Mouse (Mus musculus): ENCODE results near the gene Wdr59. TPM values are rescaled to one million over a fixed set of nuclear protein-coding genes. Genes with fewer than 3 reads are reported as not detected.

Wdr59 gene
- polyA plus RNA-seq, 1 experiment from 2014 or later = 5.7 TPM

- Histone ChIP-seq H3K27ac (no peak overlapping the region), H3K4me1 (peaks cover 24% of the 10 kb centered on the region), H3K9ac (no peak overlapping the region), H3K4me3 (replicated peaks) (no peak overlapping the region), H3K9me3 (no peaks in the 10 kb centered on the region), H3K4me2 (no peak overlapping the region), H3K36me3 (replicated peaks) (peaks cover 4% of the 10 kb centered on the region; the same call in 1 of the 2 replicates), H3K27me3 (no peaks in the 10 kb centered on the region)
- 62% methylated on average over 12 of the region's 12 CpGs for WGBS
- ATAC-seq (ENCODE audit: low FRiP score) = no peak; the same call in 1 of the 2 replicates
Observed at GRCm38 (mm10) chr8:111471526-111472081, 50.3 kb downstream of the Wdr59 start.

- Histone ChIP-seq H3K9ac (no peak overlapping the region), H3K9me3 (no peaks in the 10 kb centered on the region), H3K36me3 (replicated peaks) (no peaks in the 10 kb centered on the region; the same call in 1 of the 2 replicates), H3K4me2 (no peak overlapping the region), H3K4me1 (peaks cover 24% of the 10 kb centered on the region), H3K27ac (no peak overlapping the region), H3K4me3 (replicated peaks) (no peak overlapping the region), H3K27me3 (no peaks in the 10 kb centered on the region)
- 41% methylated on average over 6 of the region's 6 CpGs for WGBS
- ATAC-seq (ENCODE audit: low FRiP score) = peak; percentile 61
Observed at GRCm38 (mm10) chr8:111469013-111469412, 52.9 kb downstream of the Wdr59 start.

GRCm38 (mm10) chr8:111465341-111465740, 56.6 kb downstream of the Wdr59 start:
- Histone ChIP-seq H3K4me1 (peaks cover 21% of the 10 kb centered on the region), H3K36me3 (replicated peaks) (peaks cover 8% of the 10 kb centered on the region; the same call in 1 of the 2 replicates), H3K4me3 (replicated peaks) (no peak overlapping the region), H3K27me3 (no peaks in the 10 kb centered on the region), H3K27ac (no peak overlapping the region), H3K9ac (no peak overlapping the region), H3K4me2 (no peak overlapping the region), H3K9me3 (no peaks in the 10 kb centered on the region)
- WGBS = 90% methylated on average over 1 of the region's 1 CpGs
- ATAC-seq (ENCODE audit: low FRiP score) = no peak

GRCm38 (mm10) chr8:111464526-111464925, 57.4 kb downstream of the Wdr59 start:
- 83% methylated on average over 4 of the region's 4 CpGs for WGBS
- Histone ChIP-seq H3K9ac (no peak overlapping the region), H3K27ac (no peak overlapping the region), H3K4me2 (no peak overlapping the region), H3K9me3 (no peaks in the 10 kb centered on the region), H3K36me3 (replicated peaks) (peaks cover 8% of the 10 kb centered on the region; the same call in 1 of the 2 replicates), H3K4me3 (replicated peaks) (no peak overlapping the region), H3K27me3 (no peaks in the 10 kb centered on the region), H3K4me1 (peaks cover 15% of the 10 kb centered on the region)
- no peak for ATAC-seq (ENCODE audit: low FRiP score)

GRCm38 (mm10) chr8:111449671-111450070, 72.2 kb downstream of the Wdr59 start:
- Histone ChIP-seq H3K4me2 (no peak overlapping the region), H3K36me3 (replicated peaks) (peaks cover 3% of the 10 kb centered on the region; the same call in 1 of the 2 replicates), H3K4me1 (no peaks in the 10 kb centered on the region), H3K27ac (no peak overlapping the region), H3K27me3 (no peaks in the 10 kb centered on the region), H3K9ac (no peak overlapping the region), H3K4me3 (replicated peaks) (no peak overlapping the region), H3K9me3 (no peaks in the 10 kb centered on the region)
- ATAC-seq (ENCODE audit: low FRiP score) = no peak
- 77% methylated on average over 4 of the region's 4 CpGs for whole genome bisulfite sequencing

GRCm38 (mm10) chr8:111445960-111446660, 75.8 kb downstream of the Wdr59 start:
- Histone ChIP-seq H3K36me3 (replicated peaks) (peaks cover 3% of the 10 kb centered on the region; the same call in 1 of the 2 replicates), H3K9ac (no peak overlapping the region), H3K4me2 (no peak overlapping the region), H3K9me3 (no peaks in the 10 kb centered on the region), H3K27me3 (no peaks in the 10 kb centered on the region), H3K4me3 (replicated peaks) (no peak overlapping the region), H3K27ac (no peak overlapping the region), H3K4me1 (no peaks in the 10 kb centered on the region)
- WGBS = 81% methylated on average over 4 of the region's 4 CpGs
- no peak for ATAC-seq (ENCODE audit: low FRiP score)

GRCm38 (mm10) chr8:111445558-111445957, 76.3 kb downstream of the Wdr59 start:
- Histone ChIP-seq H3K27me3 (no peaks in the 10 kb centered on the region), H3K4me2 (no peak overlapping the region), H3K27ac (no peak overlapping the region), H3K4me1 (no peaks in the 10 kb centered on the region), H3K9me3 (no peaks in the 10 kb centered on the region), H3K9ac (no peak overlapping the region), H3K4me3 (replicated peaks) (no peak overlapping the region), H3K36me3 (replicated peaks) (no peaks in the 10 kb centered on the region; the same call in 1 of the 2 replicates)
- ATAC-seq (ENCODE audit: low FRiP score) = no peak
- 88% methylated on average over 18 of the region's 18 CpGs for WGBS

- Histone ChIP-seq H3K27me3 (no peaks in the 10 kb centered on the region), H3K4me2 (no peak overlapping the region), H3K4me3 (replicated peaks) (no peak overlapping the region), H3K36me3 (replicated peaks) (no peaks in the 10 kb centered on the region; the same call in 1 of the 2 replicates), H3K4me1 (no peaks in the 10 kb centered on the region), H3K9me3 (no peaks in the 10 kb centered on the region), H3K27ac (no peak overlapping the region), H3K9ac (no peak overlapping the region)
- no peak for ATAC-seq (ENCODE audit: low FRiP score)
- 92% methylated on average over 4 of the region's 4 CpGs for WGBS
Observed at GRCm38 (mm10) chr8:111444245-111444644, 77.6 kb downstream of the Wdr59 start.

- Histone ChIP-seq H3K36me3 (replicated peaks) (no peaks in the 10 kb centered on the region), H3K9ac (no peak overlapping the region), H3K9me3 (no peaks in the 10 kb centered on the region), H3K4me1 (no peaks in the 10 kb centered on the region), H3K27ac (no peak overlapping the region), H3K4me2 (no peak overlapping the region), H3K4me3 (replicated peaks) (no peak overlapping the region), H3K27me3 (no peaks in the 10 kb centered on the region)
- peak; percentile 36; the same call in 1 of the 2 replicates for ATAC-seq (ENCODE audit: low FRiP score)
- WGBS = 34% methylated on average over 9 of the region's 9 CpGs
Observed at GRCm38 (mm10) chr8:111439189-111439588, 82.7 kb downstream of the Wdr59 start.

- no peaks in the 10 kb centered on the region for H3K27me3 ChIP-seq
- H3K4me1 ChIP-seq = no peaks in the 10 kb centered on the region
- WGBS = 74% methylated on average over 11 of the region's 11 CpGs
- no peak overlapping the region for H3K4me2 ChIP-seq
- no peaks in the 10 kb centered on the region for H3K36me3 ChIP-seq (replicated peaks)
- H3K9ac ChIP-seq = no peak overlapping the region
- H3K4me3 ChIP-seq (replicated peaks) = no peak overlapping the region
- H3K27ac ChIP-seq = no peak overlapping the region
- ATAC-seq (ENCODE audit: low FRiP score) = no peak
- H3K9me3 ChIP-seq = no peaks in the 10 kb centered on the region
Observed at GRCm38 (mm10) chr8:111435071-111435828, 86.6 kb downstream of the Wdr59 start.

- Histone ChIP-seq H3K4me3 (replicated peaks) (no peak overlapping the region), H3K4me2 (no peak overlapping the region), H3K4me1 (no peaks in the 10 kb centered on the region), H3K27ac (no peak overlapping the region), H3K9ac (no peak overlapping the region), H3K27me3 (no peaks in the 10 kb centered on the region), H3K9me3 (no peaks in the 10 kb centered on the region), H3K36me3 (replicated peaks) (no peaks in the 10 kb centered on the region)
- WGBS = 92% methylated on average over 9 of the region's 9 CpGs
- ATAC-seq (ENCODE audit: low FRiP score) = no peak
Observed at GRCm38 (mm10) chr8:111424646-111425045, 97.2 kb downstream of the Wdr59 start.

GRCm38 (mm10) chr8:111424181-111424580, 97.7 kb downstream of the Wdr59 start:
- WGBS = 90% methylated on average over 11 of the region's 11 CpGs
- Histone ChIP-seq H3K36me3 (replicated peaks) (no peaks in the 10 kb centered on the region), H3K27ac (no peak overlapping the region), H3K4me1 (no peaks in the 10 kb centered on the region), H3K9ac (no peak overlapping the region), H3K27me3 (no peaks in the 10 kb centered on the region), H3K9me3 (no peaks in the 10 kb centered on the region), H3K4me3 (replicated peaks) (no peak overlapping the region), H3K4me2 (no peak overlapping the region)
- no peak for ATAC-seq (ENCODE audit: low FRiP score)

Measured in forebrain, embryonic 12.5 days (tissue).